Mouse (Mus musculus) CD4-positive, CD25-positive, alpha-beta regulatory T cell, adult 4 months (primary cell): ENCODE data around the gene Rnase12. TPM values are rescaled to one million over a fixed set of nuclear protein-coding genes. Genes with fewer than 3 reads are reported as not detected.

ENCODE experiments used
- ATAC-seq: one replicate; pipeline ENCODE4 v1.8.0; 2017
- polyA plus RNA-seq, 2 experiments: library from polyadenylated mRNA; unstranded; fragments of 100-300 nt; shearing (Covaris generic); gene quantifications; one replicate each; pipeline ENCODE4 v1.2.1; 2017

Rnase12 gene
- polyA plus RNA-seq = not detected

- peak; percentile 70 for ATAC-seq
These were observed at the start of gene Rnase12 for GRCm38 (mm10) chr14:51057401-51057831. TSS of gene Rnase12 (minus strand) at chr14:51057661.

GRCm38 (mm10) chr14:51106449-51106967, 49.0 kb upstream of the Rnase12 start:
- no peak for ATAC-seq

GRCm38 (mm10) chr14:51104366-51104765, 46.9 kb upstream of the Rnase12 start:
- ATAC-seq = no peak

GRCm38 (mm10) chr14:51103217-51103616, 45.8 kb upstream of the Rnase12 start:
- peak; percentile 76 for ATAC-seq

- ATAC-seq = no peak
These were observed 43.8 kb upstream of the Rnase12 start for GRCm38 (mm10) chr14:51101284-51101683.

- no peak for ATAC-seq
These were observed 41.5 kb upstream of the Rnase12 start for GRCm38 (mm10) chr14:51098921-51099320.

- peak; percentile 74 for ATAC-seq
These were observed 40.8 kb upstream of the Rnase12 start for GRCm38 (mm10) chr14:51098300-51098699.

- ATAC-seq = no peak
These were observed 38.5 kb upstream of the Rnase12 start for GRCm38 (mm10) chr14:51095736-51096524.

GRCm38 (mm10) chr14:51094921-51095320, 37.5 kb upstream of the Rnase12 start:
- no peak for ATAC-seq

- no peak for ATAC-seq
These were observed 36.8 kb upstream of the Rnase12 start for GRCm38 (mm10) chr14:51094096-51094875.

GRCm38 (mm10) chr14:51093496-51093895, 36.0 kb upstream of the Rnase12 start:
- no peak for ATAC-seq

GRCm38 (mm10) chr14:51092073-51092620, 34.7 kb upstream of the Rnase12 start:
- no peak for ATAC-seq

- ATAC-seq = no peak
These were observed 33.8 kb upstream of the Rnase12 start, which contains the start of the genes Rnase4 and Ang for GRCm38 (mm10) chr14:51090921-51091900. TSS of gene Rnase4 (plus strand) at chr14:51091077. TSS of gene Ang (plus strand) at chr14:51091150.

GRCm38 (mm10) chr14:51090077-51090781, 32.8 kb upstream of the Rnase12 start:
- ATAC-seq = peak; percentile 41

GRCm38 (mm10) chr14:51089674-51090076, 32.2 kb upstream of the Rnase12 start:
- no peak for ATAC-seq

GRCm38 (mm10) chr14:51088970-51089673, 31.7 kb upstream of the Rnase12 start:
- peak; percentile 80 for ATAC-seq

GRCm38 (mm10) chr14:51088166-51088969, 30.9 kb upstream of the Rnase12 start:
- ATAC-seq = peak; percentile 17

GRCm38 (mm10) chr14:51087762-51088161, 30.3 kb upstream of the Rnase12 start:
- ATAC-seq = no peak

GRCm38 (mm10) chr14:51085911-51086310, 28.4 kb upstream of the Rnase12 start:
- ATAC-seq = no peak
